Mouse (Mus musculus) cerebellum, adult 11-12 months (tissue): ENCODE data around the gene Limch1.

Experiments used
- DNase-seq: peaks from one replicate; pipeline ENCODE4 v3.0.0; 2022

Gene Limch1

GRCm38 (mm10) chr5:66745390-66745995 is at the start of gene Limch1:
Gene Limch1, plus strand, starts transcription at chr5:66745827.
- DNase-seq: peak; percentile 83

- DNase-seq: no peak
These were observed 48.5 kb upstream of the Limch1 start for GRCm38 (mm10) chr5:66697119-66697518.

GRCm38 (mm10) chr5:66699911-66700310 is 45.7 kb upstream of the Limch1 start:
- DNase-seq: no peak

GRCm38 (mm10) chr5:66701951-66702350 is 43.7 kb upstream of the Limch1 start:
- DNase-seq: no peak

- no peak for DNase-seq
These were observed 42.2 kb upstream of the Limch1 start for GRCm38 (mm10) chr5:66703317-66704004.

GRCm38 (mm10) chr5:66707859-66708258 is 37.8 kb upstream of the Limch1 start:
- DNase-seq: no peak

GRCm38 (mm10) chr5:66710445-66711019 is 35.1 kb upstream of the Limch1 start:
- DNase-seq: no peak

- DNase-seq: no peak
These were observed 32.8 kb upstream of the Limch1 start for GRCm38 (mm10) chr5:66712801-66713200.

- no peak for DNase-seq
These were observed 30.1 kb upstream of the Limch1 start for GRCm38 (mm10) chr5:66715498-66715931.

- DNase-seq: no peak
These were observed 27.7 kb upstream of the Limch1 start for GRCm38 (mm10) chr5:66717931-66718330.

GRCm38 (mm10) chr5:66718413-66718812 is 27.2 kb upstream of the Limch1 start:
- DNase-seq: no peak

- no peak for DNase-seq
These were observed 26.7 kb upstream of the Limch1 start for GRCm38 (mm10) chr5:66718880-66719279.

- no peak for DNase-seq
These were observed 24.7 kb upstream of the Limch1 start for GRCm38 (mm10) chr5:66720921-66721320.

- no peak for DNase-seq
These were observed 23.0 kb upstream of the Limch1 start for GRCm38 (mm10) chr5:66722586-66722985.

- no peak for DNase-seq
These were observed 22.6 kb upstream of the Limch1 start for GRCm38 (mm10) chr5:66723037-66723436.

- no peak for DNase-seq
These were observed 22.0 kb upstream of the Limch1 start for GRCm38 (mm10) chr5:66723626-66724025.

GRCm38 (mm10) chr5:66729306-66729705 is 16.3 kb upstream of the Limch1 start:
- no peak for DNase-seq

GRCm38 (mm10) chr5:66730621-66731301 is 14.9 kb upstream of the Limch1 start:
- peak; percentile 28 for DNase-seq

GRCm38 (mm10) chr5:66731302-66731697 is 14.3 kb upstream of the Limch1 start:
- DNase-seq: no peak

GRCm38 (mm10) chr5:66733556-66733955 is 12.1 kb upstream of the Limch1 start:
- DNase-seq: no peak

GRCm38 (mm10) chr5:66739376-66739775 is 6.3 kb upstream of the Limch1 start:
- no peak for DNase-seq

GRCm38 (mm10) chr5:66745996-66746681 is 512 bp downstream of the Limch1 start:
- DNase-seq: peak; percentile 87

- no peak for DNase-seq
These were observed 1.1 kb downstream of the Limch1 start for GRCm38 (mm10) chr5:66746761-66747160.
